Mouse (Mus musculus) embryonic facial prominence, embryonic 11.5 days (tissue): ENCODE results near the gene Pde5a. TPM values are rescaled to one million over a fixed set of nuclear protein-coding genes. Genes with fewer than 3 reads are reported as not detected.

Experiments
- ATAC-seq: fragments of 200-750 bp; cut with Nextera tagmentation; replicated peaks from 2 replicates; pipeline ENCODE4 v1.8.0; 2017; ENCODE audit warnings: low read depth; ENCODE audit not compliant: insufficient number of reproducible peaks, low FRiP score, low TSS enrichment
- DNase-seq: peaks from one replicate; pipeline ENCODE4 v3.0.0-alpha.2; 2015; ENCODE audit warnings: low spot score
- H3K27ac ChIP-seq: fragments of 300-500 bp; sonication (generic); replicated peaks from 2 replicates; pipeline ENCODE4 v1.5.1; 2014; ENCODE audit warnings: mild to moderate bottlenecking, low read depth, low read length, control low read depth
- H3K27me3 ChIP-seq: fragments of 300-500 bp; sonication (generic); 2 replicates; pipeline ENCODE4 v1.6.1; 2014; ENCODE audit warnings: mild to moderate bottlenecking, low read length, moderate library complexity, mixed read lengths; ENCODE audit not compliant: control insufficient read depth, insufficient read depth
- H3K36me3 ChIP-seq: fragments of 300-500 bp; sonication (generic); replicated peaks from 2 replicates; pipeline ENCODE4 v1.6.1; 2014; ENCODE audit warnings: low read depth, mild to moderate bottlenecking, low read length, moderate library complexity, mixed read lengths; ENCODE audit not compliant: control insufficient read depth, insufficient read depth
- H3K4me1 ChIP-seq: fragments of 300-500 bp; sonication (generic); 2 replicates; pipeline ENCODE4 v1.6.1; 2014; ENCODE audit warnings: low read length, mixed read lengths; ENCODE audit not compliant: control insufficient read depth, insufficient read depth
- H3K4me2 ChIP-seq: fragments of 300-500 bp; sonication (generic); 2 replicates; pipeline ENCODE4 v1.6.1; 2014; ENCODE audit warnings: low read depth, mild to moderate bottlenecking, control low read depth, low read length, moderate library complexity
- H3K4me3 ChIP-seq: fragments of 300-500 bp; sonication (generic); 2 replicates; pipeline ENCODE4 v1.5.1; 2014; ENCODE audit warnings: low read depth, low read length, control low read depth
- H3K9ac ChIP-seq: fragments of 300-500 bp; sonication (generic); replicated peaks from 2 replicates; pipeline ENCODE4 v1.6.1; 2014; ENCODE audit warnings: mild to moderate bottlenecking, control low read depth, low read length
- H3K9me3 ChIP-seq: fragments of 300-500 bp; sonication (generic); replicated peaks from 2 replicates; pipeline ENCODE4 v1.6.1; 2016; ENCODE audit warnings: mild to moderate bottlenecking, low read length, inconsistent platforms, mixed read lengths; ENCODE audit not compliant: control insufficient read depth
- WGBS: fragments of 180-500 bp; shearing (Covaris S2); extraction: QIAGEN DNeasy Blood & Tissue Kit; methylation state at CpG from one replicate; pipeline ENCODE4 v1.1.7; 2014; 5-methylcytosine and 5-hydroxymethylcytosine counted together
- polyA plus RNA-seq: library from polyadenylated mRNA; unstranded; fragments of >200 nt; fragmentation: Nextera tagmentation; extraction: Ambion mirVana; gene quantifications from 2 replicates; pipeline ENCODE4 v1.2.1, GENCODE M21; 2014

The Pde5a gene
- polyA plus RNA-seq, 1 experiment from 2014 or later = 4.6 TPM

- ATAC-seq = no peak
- WGBS = 73% methylated on average over 8 of the region's 8 CpGs
- H3K9ac ChIP-seq = no peak overlapping the region
Measured at GRCm38 (mm10) chr3:122807313-122807712, 78.6 kb downstream of the Pde5a start.

GRCm38 (mm10) chr3:122810090-122810863 lies 81.5 kb downstream of the Pde5a start:
- Histone ChIP-seq H3K4me3 (no peak overlapping the region), H3K9ac (no peak overlapping the region), H3K4me1 (no peaks in the 10 kb centered on the region), H3K9me3 (no peaks in the 10 kb centered on the region), H3K27me3 (no peaks in the 10 kb centered on the region), H3K4me2 (no peak overlapping the region), H3K27ac (no peak overlapping the region), H3K36me3 (no peaks in the 10 kb centered on the region)
- no peak for DNase-seq
- 86% methylated on average over 2 of the region's 2 CpGs for WGBS
- ATAC-seq = no peak

More at GRCm38 (mm10) chr3:122807313-122807712, 78.6 kb downstream of the Pde5a start:
- no peaks in the 10 kb centered on the region for H3K4me1 ChIP-seq
- H3K36me3 ChIP-seq = no peaks in the 10 kb centered on the region
- no peak overlapping the region for H3K4me3 ChIP-seq
- H3K9me3 ChIP-seq = no peaks in the 10 kb centered on the region
- H3K27me3 ChIP-seq = no peaks in the 10 kb centered on the region
- H3K4me2 ChIP-seq = no peak overlapping the region
- no peak overlapping the region for H3K27ac ChIP-seq
- peak; percentile 12 for DNase-seq

GRCm38 (mm10) chr3:122810986-122811385 lies 82.2 kb downstream of the Pde5a start:
- DNase-seq (no peak), ATAC-seq (no peak)
- no peaks in the 10 kb centered on the region for H3K27me3 ChIP-seq
- H3K4me2 ChIP-seq = no peak overlapping the region
- H3K36me3 ChIP-seq = no peaks in the 10 kb centered on the region
- no peaks in the 10 kb centered on the region for H3K4me1 ChIP-seq
- H3K9me3 ChIP-seq = no peaks in the 10 kb centered on the region
- 91% methylated on average over 5 of the region's 5 CpGs for WGBS
- no peak overlapping the region for H3K9ac ChIP-seq
- H3K27ac ChIP-seq = no peak overlapping the region
- no peak overlapping the region for H3K4me3 ChIP-seq

- no peak overlapping the region for H3K4me2 ChIP-seq
- WGBS = 62% methylated on average over 4 of the region's 4 CpGs
- DNase-seq (no peak), ATAC-seq (no peak)
- H3K36me3 ChIP-seq = no peaks in the 10 kb centered on the region
- H3K4me1 ChIP-seq = no peaks in the 10 kb centered on the region
- no peaks in the 10 kb centered on the region for H3K9me3 ChIP-seq
- no peak overlapping the region for H3K4me3 ChIP-seq
- H3K9ac ChIP-seq = no peak overlapping the region
- no peak overlapping the region for H3K27ac ChIP-seq
- H3K27me3 ChIP-seq = no peaks in the 10 kb centered on the region
Measured at GRCm38 (mm10) chr3:122814531-122814930, 85.8 kb downstream of the Pde5a start.

GRCm38 (mm10) chr3:122818282-122818681 lies 89.5 kb downstream of the Pde5a start:
- 78% methylated on average over 5 of the region's 5 CpGs for WGBS
- ATAC-seq (no peak), DNase-seq (no peak)

GRCm38 (mm10) chr3:122820700-122821099 lies 92.0 kb downstream of the Pde5a start:
- peak; percentile 25 for DNase-seq
- WGBS = 34% methylated on average over 4 of the region's 4 CpGs

More at GRCm38 (mm10) chr3:122818282-122818681, 89.5 kb downstream of the Pde5a start:
- no peaks in the 10 kb centered on the region for H3K4me1 ChIP-seq
- H3K27ac ChIP-seq = no peak overlapping the region
- H3K4me2 ChIP-seq = no peak overlapping the region
- no peaks in the 10 kb centered on the region for H3K27me3 ChIP-seq
- H3K36me3 ChIP-seq = no peaks in the 10 kb centered on the region
- H3K9me3 ChIP-seq = no peaks in the 10 kb centered on the region
- no peak overlapping the region for H3K4me3 ChIP-seq
- H3K9ac ChIP-seq = no peak overlapping the region

GRCm38 (mm10) chr3:122828270-122829058 lies 99.7 kb downstream of the Pde5a start:
- no peaks in the 10 kb centered on the region for H3K27me3 ChIP-seq
- H3K4me1 ChIP-seq = no peaks in the 10 kb centered on the region
- 90% methylated on average over 11 of the region's 11 CpGs for WGBS
- H3K9me3 ChIP-seq = no peaks in the 10 kb centered on the region
- ATAC-seq = no peak
- H3K4me2 ChIP-seq = no peak overlapping the region
- H3K27ac ChIP-seq = no peak overlapping the region
- no peak overlapping the region for H3K4me3 ChIP-seq
- no peak overlapping the region for H3K9ac ChIP-seq
- no peak for DNase-seq
- H3K36me3 ChIP-seq = no peaks in the 10 kb centered on the region

More at GRCm38 (mm10) chr3:122820700-122821099, 92.0 kb downstream of the Pde5a start:
- no peak overlapping the region for H3K27ac ChIP-seq
- H3K27me3 ChIP-seq = no peaks in the 10 kb centered on the region
- ATAC-seq = no peak
- no peak overlapping the region for H3K4me3 ChIP-seq
- no peak overlapping the region for H3K4me2 ChIP-seq
- H3K36me3 ChIP-seq = no peaks in the 10 kb centered on the region
- no peaks in the 10 kb centered on the region for H3K4me1 ChIP-seq
- no peaks in the 10 kb centered on the region for H3K9me3 ChIP-seq
- no peak overlapping the region for H3K9ac ChIP-seq

GRCm38 (mm10) chr3:122834519-122834918 lies 105.8 kb downstream of the Pde5a start:
- 81% methylated on average over 5 of the region's 5 CpGs for WGBS
- H3K4me1 ChIP-seq = no peaks in the 10 kb centered on the region
- no peaks in the 10 kb centered on the region for H3K36me3 ChIP-seq
- no peak overlapping the region for H3K4me2 ChIP-seq
- H3K9ac ChIP-seq = no peak overlapping the region
- ATAC-seq = no peak
- no peak overlapping the region for H3K27ac ChIP-seq
- DNase-seq = no peak
- no peak overlapping the region for H3K4me3 ChIP-seq
- no peaks in the 10 kb centered on the region for H3K27me3 ChIP-seq
- no peaks in the 10 kb centered on the region for H3K9me3 ChIP-seq
